Mouse (Mus musculus): Measurements from ENCODE around the gene Sbf1. TPM values are rescaled to one million over a fixed set of nuclear protein-coding genes. Genes with fewer than 3 reads are reported as not detected.

Gene Sbf1
- 61.8 and 82.8 TPM in 2 replicates for polyA plus RNA-seq (2014; fragmentation: Nextera tagmentation; extraction: Ambion mirVana)

- H3K27me3 ChIP-seq (replicated peaks; ENCODE audit: control insufficient read depth, insufficient read depth, low read length), result no peaks in the 10 kb centered on the region
- H3K4me3 ChIP-seq (ENCODE audit: low read depth, low read length), result peak within 1 kb of the TSS; percentile 95
- peak within 1 kb of the TSS; percentile 72 for H3K4me2 ChIP-seq (ENCODE audit: low read length)
- H3K36me3 ChIP-seq (ENCODE audit: control insufficient read depth, insufficient read depth, low read length), result no peaks in the 10 kb centered on the region
- peak within 1 kb of the TSS; percentile 84 for H3K9ac ChIP-seq (ENCODE audit: low read length)
- WGBS, result 1% methylated on average over 37 of the region's 37 CpGs
- H3K9me3 ChIP-seq (replicated peaks; ENCODE audit: control insufficient read depth, low read length), result no peaks in the 10 kb centered on the region
- peaks cover 20% of the 10 kb centered on the region for H3K4me1 ChIP-seq (ENCODE audit: control insufficient read depth, insufficient read depth, low read length)
- DNase-seq (ENCODE audit: low spot score), result peak; percentile 98
- H3K27ac ChIP-seq (ENCODE audit: low read depth, low read length), result peak within 1 kb of the TSS; percentile 48; the same call in 1 of the 2 replicates
- peak; percentile 99 for ATAC-seq
Observed at GRCm38 (mm10) chr15:89315190-89315731, at the start of gene Sbf1. TSS of gene Sbf1 (minus strand) at chr15:89315311.

GRCm38 (mm10) chr15:89363051-89363450 lies 47.9 kb upstream of the Sbf1 start:
- no peaks in the 10 kb centered on the region for H3K27me3 ChIP-seq (replicated peaks; ENCODE audit: control insufficient read depth, insufficient read depth, low read length)
- H3K9me3 ChIP-seq (replicated peaks; ENCODE audit: control insufficient read depth, low read length), result no peaks in the 10 kb centered on the region
- no peak overlapping the region for H3K4me2 ChIP-seq (ENCODE audit: low read length)
- H3K36me3 ChIP-seq (ENCODE audit: control insufficient read depth, insufficient read depth, low read length), result peaks cover 81% of the 10 kb centered on the region
- H3K27ac ChIP-seq (ENCODE audit: low read depth, low read length), result no peak overlapping the region
- DNase-seq (ENCODE audit: low spot score), result no peak
- no peak overlapping the region for H3K9ac ChIP-seq (ENCODE audit: low read length)
- no peak overlapping the region for H3K4me3 ChIP-seq (ENCODE audit: low read depth, low read length)
- WGBS, result 92% methylated on average over 7 of the region's 7 CpGs
- no peak for ATAC-seq
- H3K4me1 ChIP-seq (ENCODE audit: control insufficient read depth, insufficient read depth, low read length), result no peaks in the 10 kb centered on the region

- Histone ChIP-seq H3K9me3 (replicated peaks; ENCODE audit: control insufficient read depth, low read length) (no peaks in the 10 kb centered on the region), H3K36me3 (ENCODE audit: control insufficient read depth, insufficient read depth, low read length) (peaks cover 41% of the 10 kb centered on the region), H3K27ac (ENCODE audit: low read depth, low read length) (no peak overlapping the region), H3K27me3 (replicated peaks; ENCODE audit: control insufficient read depth, insufficient read depth, low read length) (no peaks in the 10 kb centered on the region), H3K4me1 (ENCODE audit: control insufficient read depth, insufficient read depth, low read length) (peaks cover 14% of the 10 kb centered on the region), H3K9ac (ENCODE audit: low read length) (no peak overlapping the region), H3K4me2 (ENCODE audit: low read length) (no peak overlapping the region), H3K4me3 (ENCODE audit: low read depth, low read length) (no peak overlapping the region)
- 88% methylated on average over 3 of the region's 3 CpGs for WGBS
- DNase-seq (ENCODE audit: low spot score) (no peak), ATAC-seq (no peak)
Observed at GRCm38 (mm10) chr15:89358784-89359183, 43.7 kb upstream of the Sbf1 start.

GRCm38 (mm10) chr15:89356372-89356771 lies 41.3 kb upstream of the Sbf1 start:
- peak overlapping the region; percentile 83 for H3K9ac ChIP-seq (ENCODE audit: low read length)
- WGBS, result 0% methylated on average over 15 of the region's 15 CpGs
- no peaks in the 10 kb centered on the region for H3K27me3 ChIP-seq (replicated peaks; ENCODE audit: control insufficient read depth, insufficient read depth, low read length)
- H3K4me2 ChIP-seq (ENCODE audit: low read length), result peak overlapping the region; percentile 78
- DNase-seq (ENCODE audit: low spot score), result peak; percentile 93
- H3K4me3 ChIP-seq (ENCODE audit: low read depth, low read length), result peak overlapping the region; percentile 83
- H3K36me3 ChIP-seq (ENCODE audit: control insufficient read depth, insufficient read depth, low read length), result peaks cover 41% of the 10 kb centered on the region
- H3K27ac ChIP-seq (ENCODE audit: low read depth, low read length), result peak overlapping the region; percentile 46
- no peaks in the 10 kb centered on the region for H3K9me3 ChIP-seq (replicated peaks; ENCODE audit: control insufficient read depth, low read length)
- H3K4me1 ChIP-seq (ENCODE audit: control insufficient read depth, insufficient read depth, low read length), result peaks cover 14% of the 10 kb centered on the region
- peak; percentile 60 for ATAC-seq

- WGBS, result under 1% methylated on average over 63 of the region's 64 CpGs
- ATAC-seq (peak; percentile 93), DNase-seq (ENCODE audit: low spot score) (peak; percentile 98)
- Histone ChIP-seq H3K4me2 (ENCODE audit: low read length) (peak within 1 kb of the TSS; percentile 78), H3K4me3 (ENCODE audit: low read depth, low read length) (peak within 1 kb of the TSS; percentile 83), H3K9ac (ENCODE audit: low read length) (peak within 1 kb of the TSS; percentile 83), H3K27me3 (replicated peaks; ENCODE audit: control insufficient read depth, insufficient read depth, low read length) (no peaks in the 10 kb centered on the region), H3K36me3 (ENCODE audit: control insufficient read depth, insufficient read depth, low read length) (peaks cover 41% of the 10 kb centered on the region), H3K4me1 (ENCODE audit: control insufficient read depth, insufficient read depth, low read length) (peaks cover 14% of the 10 kb centered on the region), H3K27ac (ENCODE audit: low read depth, low read length) (peak within 1 kb of the TSS; percentile 46), H3K9me3 (replicated peaks; ENCODE audit: control insufficient read depth, low read length) (no peaks in the 10 kb centered on the region)
Observed at GRCm38 (mm10) chr15:89355241-89356187, 40.4 kb upstream of the Sbf1 start, which contains the start of the genes Lmf2 and Ncaph2. TSS of gene Lmf2 (minus strand) at chr15:89355659. TSS of gene Ncaph2 (plus strand) at chr15:89355719.

GRCm38 (mm10) chr15:89354455-89354854 lies 39.3 kb upstream of the Sbf1 start:
- peaks cover 48% of the 10 kb centered on the region for H3K36me3 ChIP-seq (ENCODE audit: control insufficient read depth, insufficient read depth, low read length)
- 80% methylated on average over 7 of the region's 7 CpGs for WGBS
- DNase-seq (ENCODE audit: low spot score), result no peak
- H3K4me1 ChIP-seq (ENCODE audit: control insufficient read depth, insufficient read depth, low read length), result peaks cover 14% of the 10 kb centered on the region
- H3K9me3 ChIP-seq (replicated peaks; ENCODE audit: control insufficient read depth, low read length), result no peaks in the 10 kb centered on the region
- no peaks in the 10 kb centered on the region for H3K27me3 ChIP-seq (replicated peaks; ENCODE audit: control insufficient read depth, insufficient read depth, low read length)
- no peak for ATAC-seq
- H3K27ac ChIP-seq (ENCODE audit: low read depth, low read length), result no peak overlapping the region
- peak overlapping the region; percentile 83 for H3K4me3 ChIP-seq (ENCODE audit: low read depth, low read length)
- H3K4me2 ChIP-seq (ENCODE audit: low read length), result peak overlapping the region; percentile 73
- peak overlapping the region; percentile 83 for H3K9ac ChIP-seq (ENCODE audit: low read length)

GRCm38 (mm10) chr15:89353837-89354236 lies 38.7 kb upstream of the Sbf1 start:
- Histone ChIP-seq H3K36me3 (ENCODE audit: control insufficient read depth, insufficient read depth, low read length) (peaks cover 49% of the 10 kb centered on the region), H3K4me3 (ENCODE audit: low read depth, low read length) (no peak overlapping the region), H3K27me3 (replicated peaks; ENCODE audit: control insufficient read depth, insufficient read depth, low read length) (no peaks in the 10 kb centered on the region), H3K4me2 (ENCODE audit: low read length) (no peak overlapping the region), H3K9me3 (replicated peaks; ENCODE audit: control insufficient read depth, low read length) (no peaks in the 10 kb centered on the region), H3K27ac (ENCODE audit: low read depth, low read length) (no peak overlapping the region), H3K9ac (ENCODE audit: low read length) (no peak overlapping the region; the same call in 1 of the 2 replicates), H3K4me1 (ENCODE audit: control insufficient read depth, insufficient read depth, low read length) (peaks cover 14% of the 10 kb centered on the region)
- no peak for DNase-seq (ENCODE audit: low spot score)
- 96% methylated on average over 16 of the region's 16 CpGs for WGBS
- no peak for ATAC-seq

GRCm38 (mm10) chr15:89352795-89353194 lies 37.7 kb upstream of the Sbf1 start:
- Histone ChIP-seq H3K4me2 (ENCODE audit: low read length) (no peak overlapping the region), H3K27me3 (replicated peaks; ENCODE audit: control insufficient read depth, insufficient read depth, low read length) (no peaks in the 10 kb centered on the region), H3K4me1 (ENCODE audit: control insufficient read depth, insufficient read depth, low read length) (peaks cover 14% of the 10 kb centered on the region), H3K4me3 (ENCODE audit: low read depth, low read length) (no peak overlapping the region), H3K36me3 (ENCODE audit: control insufficient read depth, insufficient read depth, low read length) (peaks cover 46% of the 10 kb centered on the region), H3K9ac (ENCODE audit: low read length) (no peak overlapping the region), H3K9me3 (replicated peaks; ENCODE audit: control insufficient read depth, low read length) (no peaks in the 10 kb centered on the region), H3K27ac (ENCODE audit: low read depth, low read length) (no peak overlapping the region)
- DNase-seq (ENCODE audit: low spot score) (no peak), ATAC-seq (no peak)
- WGBS, result 97% methylated on average over 12 of the region's 12 CpGs

Data from forebrain, embryonic 14.5 days (tissue).